Mouse (Mus musculus): ENCODE measurements around the gene Smyd1. TPM values are rescaled to one million over a fixed set of nuclear protein-coding genes. Genes with fewer than 3 reads are reported as not detected.
"Not testable (repeated sequence)": the region's sequence is repeated elsewhere in the genome, so short reads cannot be mapped to it uniquely, and the experiment has no call there.

The Smyd1 gene
- total RNA-seq (2021) = 100 to 1,000 TPM; 308 to 323 TPM
- long read RNA-seq, experiment 1, transcript Smyd1-201 (10 exons, 3,361 nt) = minor isoform, 148 of 459 reads
- long read RNA-seq, experiment 1, transcript Smyd1-202 (9 exons, 3,292 nt) = major isoform, 214 of 459 reads
- long read RNA-seq, experiment 1, partial matches to known transcripts = 30 of 459 reads
- long read RNA-seq, experiment 1, other reads (novel, unspliced or antisense) = 67 of 459 reads
- long read RNA-seq, experiment 2, transcript Smyd1-201 (10 exons, 3,361 nt) = minor isoform, 85 of 278 reads
- long read RNA-seq, experiment 2, transcript Smyd1-202 (9 exons, 3,292 nt) = major isoform, 116 of 278 reads
- long read RNA-seq, experiment 2, partial matches to known transcripts = 21 of 278 reads
- long read RNA-seq, experiment 2, other reads (novel, unspliced or antisense) = 56 of 278 reads

DNA sequence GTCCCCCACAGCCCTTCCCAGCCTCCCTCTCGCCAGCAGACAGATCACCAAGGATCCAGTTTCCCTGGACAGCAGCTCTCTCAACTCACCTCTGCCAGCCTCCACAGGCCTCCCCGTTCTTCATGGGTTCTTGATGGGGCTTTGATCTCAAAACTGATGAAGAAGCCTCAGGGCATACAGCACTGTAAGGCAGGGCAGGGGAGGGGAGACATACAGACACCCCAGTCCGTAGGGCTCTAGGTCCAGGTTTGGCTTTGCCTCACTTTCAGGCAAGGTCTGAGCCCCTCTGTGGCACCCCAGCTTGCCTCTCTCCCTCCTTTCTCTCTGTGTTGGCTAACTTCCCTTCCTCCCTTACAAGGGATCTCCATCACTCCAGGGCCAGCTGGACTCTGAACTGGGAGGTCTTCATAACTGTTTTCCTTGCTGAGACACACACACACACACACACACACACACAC lies at the start of gene Smyd1:
Gene Smyd1, minus strand, starts transcription at position 408 of the 458 bp plus-strand sequence.
- no peak for DNase-seq (ENCODE audit: low spot score)

DNA sequence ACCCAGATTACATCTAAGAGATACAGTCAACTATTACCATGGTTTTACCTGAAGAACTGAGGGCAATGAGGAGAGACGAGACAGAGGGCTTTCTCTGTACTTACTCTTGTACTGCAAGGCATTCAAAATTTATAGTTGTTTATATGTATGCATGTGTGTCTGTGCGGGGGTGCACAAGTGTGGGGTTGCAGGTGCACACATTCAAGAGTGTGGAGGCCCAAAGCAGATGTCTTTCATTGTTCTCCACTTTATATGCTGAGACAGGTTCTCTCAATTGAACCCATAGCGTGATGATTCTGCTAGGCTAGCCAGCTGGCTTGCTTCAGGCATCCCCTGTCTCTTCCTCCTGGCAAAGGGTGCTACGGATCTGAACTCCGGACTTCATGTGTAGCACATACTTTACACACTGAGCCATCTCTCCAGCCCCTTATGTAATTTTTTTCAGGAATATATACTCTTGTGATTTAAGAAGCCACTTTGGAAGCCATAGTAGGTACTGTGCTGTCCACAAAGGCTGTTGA lies 49.1 kb upstream of the Smyd1 start:
- DNase-seq (ENCODE audit: low spot score) = no peak

DNA sequence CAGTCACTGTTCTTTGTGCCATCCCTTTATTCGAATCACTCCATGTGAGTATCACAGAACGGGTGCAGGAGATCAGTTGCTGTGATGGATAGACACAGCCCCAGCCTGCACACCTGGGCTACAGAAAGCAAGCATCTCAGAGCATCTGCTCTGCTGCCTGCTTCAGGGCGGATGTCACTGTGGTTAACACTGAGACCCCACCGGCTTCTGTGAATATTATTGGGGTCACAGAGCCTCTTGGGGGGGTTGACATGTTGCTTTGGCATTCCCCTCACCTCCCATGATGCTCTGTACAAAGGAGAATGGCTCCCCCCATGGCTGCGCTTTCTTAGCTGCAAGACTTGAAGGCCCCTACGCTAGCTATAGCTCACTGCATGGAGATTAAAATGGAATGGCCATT lies 47.4 kb upstream of the Smyd1 start:
- no peak for DNase-seq (ENCODE audit: low spot score)

DNA sequence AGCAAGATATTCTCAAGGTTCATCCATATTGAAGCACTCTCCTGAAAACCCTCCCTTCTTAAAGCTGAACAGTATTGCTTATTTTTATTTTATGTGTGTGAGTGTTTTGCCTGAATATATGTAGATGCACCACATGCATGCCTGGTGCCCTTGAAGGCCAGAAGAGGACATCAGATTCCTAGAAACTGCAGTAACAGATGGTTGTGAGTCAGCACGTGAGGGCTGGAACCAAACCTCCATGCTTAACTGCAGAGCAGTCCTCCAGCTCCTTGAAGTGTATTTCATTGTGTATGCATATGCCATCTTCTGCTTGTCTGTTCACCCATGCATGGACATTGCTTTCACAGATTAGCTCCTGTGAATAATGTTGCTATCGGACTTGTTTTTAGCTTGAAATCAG lies 42.0 kb upstream of the Smyd1 start:
- no peak for DNase-seq (ENCODE audit: low spot score)

DNA sequence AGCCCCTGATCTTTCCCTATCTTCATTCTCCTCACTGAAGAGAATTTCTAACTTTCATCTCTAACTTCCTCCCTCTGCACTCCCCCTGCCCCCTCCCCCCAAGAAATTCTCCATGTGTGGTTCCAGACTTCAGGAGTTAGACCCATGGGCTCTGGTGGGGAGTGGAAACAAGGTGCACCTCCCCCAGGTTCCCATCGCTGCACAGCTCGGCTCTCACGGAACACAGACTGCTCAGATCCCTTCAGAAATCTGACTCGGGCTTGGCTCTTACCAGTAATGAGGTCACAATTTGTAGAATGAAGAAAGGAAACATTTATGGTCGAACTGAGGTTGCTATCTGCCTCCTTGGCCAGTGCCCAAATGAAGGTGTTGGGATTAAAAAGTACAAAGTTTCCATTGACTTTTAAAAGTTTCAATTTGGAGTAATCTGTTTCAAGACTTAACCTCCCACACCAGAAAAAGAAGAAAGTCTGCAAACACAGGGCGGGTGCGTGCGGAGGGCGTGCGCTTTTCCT lies 39.2 kb upstream of the Smyd1 start:
- no peak for DNase-seq (ENCODE audit: low spot score)

DNA sequence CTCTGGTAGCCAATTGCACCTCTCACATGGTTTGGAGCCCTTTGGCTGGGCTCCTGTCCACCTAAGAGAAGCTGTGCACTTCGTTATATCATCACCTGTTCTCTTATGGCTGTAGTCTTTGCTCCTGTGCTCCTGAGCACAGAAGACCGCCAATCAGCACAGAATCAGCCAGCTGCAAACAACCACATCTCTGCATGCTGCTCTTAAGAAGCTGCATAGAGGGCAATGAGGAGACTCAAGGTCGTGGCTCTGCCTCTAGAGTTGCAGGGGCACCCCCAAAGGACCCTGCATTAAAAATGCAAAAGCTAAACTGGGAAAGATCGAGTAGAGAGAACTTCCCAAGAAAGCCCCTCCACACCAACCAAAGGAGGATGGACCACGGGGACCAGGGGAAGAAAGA lies 38.7 kb upstream of the Smyd1 start:
- no peak for DNase-seq (ENCODE audit: low spot score)

DNA sequence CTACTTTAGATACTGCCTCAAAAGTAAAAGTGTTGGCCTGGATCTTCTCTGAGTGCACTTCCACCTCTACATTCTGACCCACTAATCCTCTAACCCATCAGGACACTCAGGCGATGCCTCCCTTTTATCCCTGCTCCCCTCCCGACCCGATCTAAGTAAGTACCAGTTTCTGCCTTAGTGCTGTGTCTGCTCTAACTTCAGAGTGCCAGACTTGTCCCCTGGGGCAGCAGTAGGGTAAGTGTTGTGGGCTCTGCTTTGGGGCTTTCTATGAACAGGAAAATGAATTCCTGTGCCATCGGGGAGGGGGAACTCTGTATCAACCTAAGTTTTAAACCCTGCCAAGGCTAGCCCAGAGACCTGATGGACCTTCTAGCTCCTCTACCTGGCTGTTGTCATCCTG lies 38.2 kb upstream of the Smyd1 start:
- DNase-seq (ENCODE audit: low spot score) = no peak

DNA sequence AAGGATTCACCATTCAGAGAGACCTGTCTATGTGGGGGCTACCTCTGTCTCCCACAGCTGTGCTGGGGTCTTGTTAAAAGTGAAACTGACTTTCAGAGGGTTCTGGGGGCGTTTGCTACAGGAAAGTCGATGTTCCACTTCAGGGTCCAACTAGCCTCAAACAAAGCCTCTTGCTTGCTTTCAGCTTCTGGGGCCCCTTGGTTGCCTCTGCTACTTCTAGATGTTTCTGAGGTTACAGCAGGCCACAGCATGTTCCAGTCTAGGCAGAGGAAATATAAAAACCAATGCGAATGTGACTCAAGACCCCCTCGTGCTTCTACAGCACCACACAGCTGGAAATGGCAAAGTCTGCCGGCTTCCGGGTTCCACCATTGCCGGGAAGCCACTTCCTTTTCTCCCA lies 35.5 kb upstream of the Smyd1 start:
- DNase-seq (ENCODE audit: low spot score) = no peak

DNA sequence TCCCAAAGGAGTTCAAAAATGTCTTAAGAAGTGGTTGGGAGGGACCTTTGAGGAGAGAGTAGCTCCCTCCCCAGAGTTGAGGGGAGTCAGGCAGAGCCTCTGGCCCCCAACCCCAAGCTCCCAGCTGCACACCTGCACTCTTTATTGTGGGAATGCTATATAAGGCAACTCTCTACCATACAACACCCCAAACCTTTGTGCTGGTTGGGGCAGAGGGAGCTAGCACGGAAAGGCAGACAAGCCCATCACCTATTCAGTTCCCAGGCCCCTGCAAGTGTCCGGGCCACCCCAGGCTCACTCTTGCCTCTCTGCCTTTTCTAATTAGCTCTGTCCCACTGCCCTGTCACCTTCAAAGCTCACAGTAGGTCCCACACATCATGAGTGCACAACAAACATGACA lies 31.7 kb upstream of the Smyd1 start:
- no peak for DNase-seq (ENCODE audit: low spot score)

DNA sequence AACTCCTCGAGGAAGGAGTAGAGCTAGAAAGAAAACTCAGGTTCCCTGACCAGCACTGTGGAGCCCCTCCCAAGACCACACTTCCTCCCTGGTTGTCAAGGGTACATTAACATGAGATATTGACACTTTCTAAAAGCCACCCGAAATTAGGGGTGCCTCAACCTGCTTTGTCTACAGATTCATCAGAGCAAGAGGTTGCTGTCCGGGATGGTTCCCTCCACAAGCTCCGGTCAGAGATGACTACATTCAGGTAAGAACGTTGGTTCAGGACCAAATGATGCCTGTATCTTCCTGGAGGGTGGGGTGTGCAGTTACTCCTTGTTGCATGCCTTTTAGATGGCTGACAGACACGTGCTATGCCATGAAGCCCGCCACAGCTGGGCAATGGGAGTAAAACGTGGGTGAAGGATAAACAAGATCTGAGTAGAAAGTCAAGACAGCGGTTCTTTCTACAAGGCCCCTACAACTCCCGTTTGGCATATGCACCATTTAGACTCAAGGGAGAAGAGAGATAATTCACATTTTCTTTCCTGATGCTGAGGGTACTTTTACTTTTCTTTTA lies 30.9 kb upstream of the Smyd1 start:
- DNase-seq (ENCODE audit: low spot score) = no peak

DNA sequence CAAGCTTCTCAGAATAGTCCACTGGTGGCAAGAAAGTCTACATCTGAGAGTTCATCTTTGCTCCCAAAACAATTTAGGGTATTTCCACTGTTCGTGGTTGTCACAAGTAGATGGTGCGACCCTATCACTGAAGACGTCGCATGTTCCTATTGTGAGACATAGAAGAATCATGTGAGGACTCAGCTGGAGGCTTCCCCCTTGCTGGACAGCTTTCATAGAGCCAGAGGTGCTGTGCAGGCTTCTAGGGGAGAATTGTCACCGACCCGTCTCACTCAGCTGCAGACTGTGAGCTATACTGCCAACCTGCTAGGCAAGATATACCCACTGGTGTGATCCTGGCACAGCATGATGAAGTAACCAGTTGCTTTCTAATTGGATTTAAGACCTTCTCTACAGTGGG lies 30.2 kb upstream of the Smyd1 start:
- no peak for DNase-seq (ENCODE audit: low spot score)

DNA sequence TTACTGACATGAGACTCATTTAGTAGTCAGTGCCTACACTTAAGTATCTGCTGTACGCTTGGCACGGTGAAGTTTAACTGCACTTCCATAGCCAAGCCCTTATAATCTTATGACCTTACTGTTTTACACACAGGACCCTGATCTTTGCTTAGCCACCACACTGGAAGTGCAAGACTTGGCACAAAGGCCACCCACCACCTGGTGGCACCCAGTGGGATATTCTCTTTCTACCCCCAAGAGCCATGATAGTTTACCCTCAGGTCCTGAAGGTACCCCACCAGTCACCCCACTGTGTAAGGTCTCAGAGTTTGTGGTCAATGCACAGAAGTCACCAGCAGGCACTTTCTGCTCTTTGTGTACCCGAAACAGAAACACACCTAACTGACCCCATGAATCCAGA lies 29.2 kb upstream of the Smyd1 start:
- DNase-seq (ENCODE audit: low spot score) = no peak

DNA sequence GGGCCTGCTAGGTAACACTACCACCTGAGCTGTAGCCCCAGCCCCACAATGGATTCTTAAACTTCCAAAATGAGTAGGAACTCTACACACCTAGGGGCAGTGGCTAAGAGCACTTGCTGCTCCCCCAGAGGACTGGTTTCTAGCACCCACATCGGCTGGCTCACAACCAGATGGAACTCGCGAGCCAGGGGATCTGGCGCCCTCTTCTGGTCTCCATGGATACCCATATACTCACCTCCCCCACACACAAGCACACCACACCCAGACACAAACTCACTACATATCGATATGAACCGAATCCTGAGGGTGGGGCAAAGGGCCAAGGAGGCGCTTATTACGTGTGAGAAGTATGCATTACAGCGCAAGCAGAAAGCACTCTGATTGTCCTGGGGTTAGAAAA lies 26.0 kb upstream of the Smyd1 start:
- no peak for DNase-seq (ENCODE audit: low spot score)

DNA sequence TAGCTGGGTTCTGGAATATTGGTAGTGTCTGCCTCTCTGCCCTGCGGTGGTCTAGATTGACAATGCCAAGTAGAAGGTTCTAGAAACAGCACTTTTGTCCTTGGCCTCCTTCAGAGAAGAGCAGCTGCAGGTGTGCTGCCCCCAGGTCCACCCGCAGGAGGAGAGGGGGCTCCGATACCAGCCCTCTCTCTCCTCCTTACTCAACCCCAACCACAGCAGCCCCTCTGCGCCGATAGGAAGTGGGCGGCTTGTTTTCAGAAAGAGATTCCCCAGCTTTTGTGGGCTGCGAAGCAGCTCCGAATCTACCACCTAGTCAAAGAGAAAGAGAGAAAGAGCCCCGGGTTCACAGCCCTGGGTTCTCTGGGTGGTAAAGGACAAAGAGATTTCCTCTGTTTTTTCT lies 19.1 kb upstream of the Smyd1 start:
- DNase-seq (ENCODE audit: low spot score) = no peak

DNA sequence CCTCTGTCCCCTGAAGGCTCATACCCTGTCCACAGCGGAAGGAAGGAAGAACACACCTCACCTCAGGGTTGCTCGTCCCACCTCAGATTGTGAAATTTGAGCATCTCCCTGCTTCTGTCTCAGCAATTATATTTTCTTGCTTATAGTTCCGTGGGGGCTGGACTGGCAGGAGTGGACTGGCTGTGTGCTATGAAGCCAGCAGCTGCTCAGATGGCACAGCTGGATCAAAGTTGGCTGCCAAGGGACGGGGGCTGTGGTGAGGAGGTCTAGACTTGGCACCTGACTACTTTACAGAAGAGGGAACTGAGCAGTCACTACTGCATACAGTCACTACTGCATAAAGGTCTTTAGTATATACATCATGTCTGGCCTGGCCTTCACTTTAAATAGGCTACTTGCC lies 17.3 kb upstream of the Smyd1 start:
- no peak for DNase-seq (ENCODE audit: low spot score)

DNA sequence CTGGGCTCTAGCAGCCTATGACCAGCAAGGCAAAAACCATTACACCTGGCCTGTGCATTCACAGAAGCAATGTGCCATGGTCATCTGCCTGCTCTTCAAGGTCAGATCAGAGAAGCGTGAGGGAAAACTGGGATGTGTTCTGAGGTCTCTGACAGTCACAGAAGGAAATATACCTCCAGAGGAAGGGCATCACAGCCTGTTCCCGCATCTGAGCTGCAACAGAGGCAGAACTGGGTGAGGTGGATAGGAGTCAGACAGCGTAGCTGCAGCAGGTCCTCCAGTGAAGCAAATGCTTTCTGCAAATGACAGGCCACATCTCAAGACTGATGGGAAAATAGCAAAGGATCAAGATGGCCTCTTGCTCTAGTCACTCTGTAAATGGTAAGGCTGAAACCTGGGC lies 16.9 kb upstream of the Smyd1 start:
- DNase-seq (ENCODE audit: low spot score) = no peak

DNA sequence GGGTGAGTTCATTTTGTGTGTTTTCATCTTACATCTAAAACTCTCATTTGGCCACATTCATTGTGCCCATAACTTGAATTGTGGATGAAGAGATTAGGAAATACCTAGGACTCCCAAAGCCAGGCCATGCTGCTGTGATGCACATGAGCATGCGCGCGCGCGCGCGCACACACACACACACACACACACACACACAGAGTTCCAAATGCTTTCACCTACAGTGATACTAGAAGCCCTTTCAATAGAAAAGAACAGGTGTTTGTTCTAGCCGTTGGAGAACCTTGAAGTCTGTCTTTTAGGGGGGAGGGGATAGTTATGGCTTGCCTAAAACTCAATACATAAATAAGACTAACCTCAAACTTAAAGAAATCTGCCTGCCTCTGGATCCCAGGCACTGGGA lies 15.6 kb upstream of the Smyd1 start:
- no peak for DNase-seq (ENCODE audit: low spot score)

DNA sequence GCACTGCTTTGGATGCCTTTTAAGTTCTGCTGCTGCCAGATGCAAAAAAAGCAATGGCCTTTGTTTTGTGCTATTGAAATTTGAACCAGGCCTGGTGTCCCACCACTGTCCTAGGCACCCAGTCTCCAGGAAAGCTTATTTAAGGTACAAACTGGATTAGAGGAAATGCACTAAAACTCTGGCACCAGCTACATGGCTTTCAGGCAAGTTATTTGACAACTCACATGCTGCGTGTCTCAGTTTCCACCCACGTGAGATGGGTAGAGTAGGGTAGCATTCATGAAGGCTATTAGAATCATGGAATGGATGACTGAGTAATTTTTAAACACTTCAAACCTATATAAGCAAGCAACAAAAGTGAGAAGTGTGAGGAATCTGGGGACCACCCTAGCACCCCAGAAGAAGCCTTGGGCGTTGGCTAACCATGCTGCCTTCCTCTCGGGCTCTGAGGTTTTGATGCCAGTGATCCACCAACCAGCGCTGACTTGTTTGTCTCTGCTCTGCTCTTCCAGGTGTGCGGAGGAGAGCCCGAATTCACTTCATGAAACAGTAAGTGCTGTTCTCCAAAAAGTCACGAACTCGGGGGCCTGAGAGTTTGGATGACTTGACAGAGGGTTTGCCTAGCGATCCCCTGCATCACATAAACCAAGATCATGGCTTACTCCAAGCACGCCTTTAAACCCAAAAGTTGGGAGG lies 11.7 kb upstream of the Smyd1 start:
- no peak for DNase-seq (ENCODE audit: low spot score)

DNA sequence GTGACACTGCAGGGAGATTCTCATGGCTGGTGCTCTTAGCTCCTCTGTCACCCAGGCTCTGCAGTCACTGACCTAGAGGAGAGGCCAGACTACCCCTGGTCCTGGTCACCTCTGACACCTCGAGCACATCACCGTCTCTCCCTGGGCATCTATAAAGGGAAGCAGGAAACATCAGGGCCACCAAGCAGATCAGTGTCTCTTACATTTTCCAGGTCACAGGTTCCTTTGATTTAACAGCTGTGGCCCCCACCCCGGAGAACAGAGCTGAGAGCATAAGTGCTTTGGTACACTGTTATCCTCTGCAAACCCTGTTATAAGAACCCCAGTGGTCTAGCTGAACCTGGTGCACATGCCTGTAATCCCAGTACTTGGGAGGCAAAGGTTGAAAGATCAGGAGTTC lies 11.0 kb upstream of the Smyd1 start:
- DNase-seq (ENCODE audit: low spot score) = no peak

DNA sequence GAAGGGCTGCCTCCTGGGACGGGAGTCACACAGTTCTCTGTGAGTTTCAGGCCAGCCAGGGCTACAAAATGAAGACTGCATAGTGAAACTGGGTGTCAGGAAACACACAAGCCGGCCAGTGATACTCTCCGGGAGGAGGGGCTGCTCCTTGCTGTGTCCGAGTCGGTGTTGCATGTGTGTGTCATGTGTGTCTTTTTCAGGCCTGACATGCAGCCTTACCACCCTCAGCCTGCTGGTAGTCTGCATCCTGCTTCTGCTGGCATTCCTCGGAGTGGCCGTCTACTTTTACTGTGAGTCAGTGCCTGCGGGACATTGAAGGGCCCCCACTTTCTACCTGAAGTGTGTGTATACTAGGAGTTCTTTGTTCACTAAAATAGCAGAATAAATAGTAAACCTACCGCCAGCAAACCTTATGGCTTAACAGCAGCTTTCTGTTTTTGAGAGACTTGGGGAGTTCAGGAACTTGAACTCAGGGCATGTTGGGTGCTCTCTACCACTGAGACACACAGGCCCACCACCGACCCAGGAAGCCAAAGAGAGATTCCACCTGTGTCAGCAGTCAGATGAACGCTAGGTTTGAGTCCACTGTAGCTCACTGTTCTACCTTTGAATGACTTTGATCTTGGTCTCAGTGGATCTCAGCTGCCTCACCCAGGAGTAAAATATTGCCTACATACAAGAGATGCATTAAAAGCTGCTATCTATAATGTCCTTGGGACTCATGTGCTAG lies 10.4 kb upstream of the Smyd1 start:
- DNase-seq (ENCODE audit: low spot score) = no peak

DNA sequence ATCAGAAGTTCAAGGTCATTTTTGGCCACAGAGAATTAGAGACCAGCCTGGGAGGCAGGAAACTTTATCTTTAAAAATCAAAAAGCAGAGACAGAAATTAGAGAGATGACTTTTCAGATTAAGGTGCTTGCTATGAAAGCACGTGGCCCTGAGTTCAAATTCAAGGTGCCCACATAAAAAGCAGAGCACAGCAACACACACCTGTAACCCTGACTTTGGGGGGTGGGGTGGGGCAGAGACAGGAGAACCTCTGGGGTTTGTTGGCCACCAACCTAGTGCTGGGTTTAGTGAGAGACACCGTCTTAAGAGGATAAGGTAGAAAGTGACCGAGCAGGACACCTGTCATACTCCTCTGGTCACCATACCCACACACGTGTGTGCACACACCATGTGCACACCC lies 9.5 kb upstream of the Smyd1 start:
- DNase-seq (ENCODE audit: low spot score) = not testable (repeated sequence)

DNA sequence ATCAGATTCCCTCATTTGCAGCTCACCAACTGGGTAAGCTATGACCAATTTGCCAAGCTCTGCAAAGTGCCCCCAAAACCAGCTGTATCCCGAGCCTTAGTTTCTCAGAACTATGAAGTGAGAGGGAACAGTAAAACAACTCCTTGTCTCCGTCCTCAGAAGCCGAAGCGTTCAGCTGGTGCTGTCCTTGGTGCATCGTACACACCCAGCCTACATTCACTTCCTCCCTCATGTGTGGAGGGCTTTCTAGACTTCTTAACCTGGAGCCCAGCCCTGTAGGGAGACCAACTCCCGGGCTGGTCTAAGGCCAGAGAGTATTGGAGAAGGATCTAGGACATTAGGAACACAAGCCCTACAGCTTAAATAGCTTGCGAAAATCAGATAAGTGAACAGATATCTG lies 8.5 kb upstream of the Smyd1 start:
- DNase-seq (ENCODE audit: low spot score) = no peak
